Mouse (Mus musculus) brown adipose tissue, adult 24 weeks (tissue): ENCODE measurements around the gene Lipe. TPM values are rescaled to one million over a fixed set of nuclear protein-coding genes. Genes with fewer than 3 reads are reported as not detected.

Experiments used
- H3K27ac ChIP-seq: fragments of 200-500 bp; replicated peaks from 2 replicates; pipeline ENCODE4 v1.5.1; 2012; ENCODE audit warnings: low read depth, mild to moderate bottlenecking, low read length
- H3K4me1 ChIP-seq: fragments of 200-500 bp; 2 replicates; pipeline ENCODE4 v1.6.1; 2012; ENCODE audit warnings: low read length, mixed read lengths; ENCODE audit not compliant: control insufficient read depth, insufficient read depth, insufficient read length
- H3K4me3 ChIP-seq: fragments of 200-500 bp; 2 replicates; pipeline ENCODE4 v1.5.1; 2012; ENCODE audit warnings: low read depth, mild to moderate bottlenecking, low read length, moderate library complexity; ENCODE audit not compliant: insufficient read depth
- polyA plus RNA-seq: library from polyadenylated mRNA; stranded (reverse); fragments of >200 nt; gene quantifications from 2 replicates; pipeline ENCODE4 v1.2.4, GENCODE M21; 2012; ENCODE audit not compliant: missing spikeins, insufficient read depth, insufficient read length

Gene Lipe
- polyA plus RNA-seq, 1 experiment, result 1,189 TPM

DNA sequence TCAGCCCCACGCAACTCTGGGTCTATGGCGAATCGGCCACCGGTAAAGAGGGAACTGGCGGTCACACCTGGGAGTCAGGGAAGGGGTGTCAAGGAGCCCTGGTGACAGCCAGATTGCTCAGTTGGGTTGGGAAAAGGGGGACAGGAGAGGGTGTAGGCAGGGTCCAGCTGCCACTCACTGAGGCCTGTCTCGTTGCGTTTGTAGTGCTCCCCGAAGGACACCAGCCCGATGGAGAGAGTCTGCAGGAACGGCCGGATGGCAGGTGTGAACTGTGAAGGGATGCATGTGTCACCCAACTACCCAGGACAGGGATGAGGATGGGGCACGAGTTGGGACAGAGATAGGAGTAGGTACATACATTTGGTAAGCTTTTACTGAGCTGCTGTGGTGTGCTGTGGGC is 13.3 kb downstream of the Lipe start:
- peak overlapping the region; percentile 100 for H3K27ac ChIP-seq
- peaks cover 16% of the 10 kb centered on the region; the same call in 1 of the 2 replicates for H3K4me1 ChIP-seq
- H3K4me3 ChIP-seq, result peak overlapping the region; percentile 67

DNA sequence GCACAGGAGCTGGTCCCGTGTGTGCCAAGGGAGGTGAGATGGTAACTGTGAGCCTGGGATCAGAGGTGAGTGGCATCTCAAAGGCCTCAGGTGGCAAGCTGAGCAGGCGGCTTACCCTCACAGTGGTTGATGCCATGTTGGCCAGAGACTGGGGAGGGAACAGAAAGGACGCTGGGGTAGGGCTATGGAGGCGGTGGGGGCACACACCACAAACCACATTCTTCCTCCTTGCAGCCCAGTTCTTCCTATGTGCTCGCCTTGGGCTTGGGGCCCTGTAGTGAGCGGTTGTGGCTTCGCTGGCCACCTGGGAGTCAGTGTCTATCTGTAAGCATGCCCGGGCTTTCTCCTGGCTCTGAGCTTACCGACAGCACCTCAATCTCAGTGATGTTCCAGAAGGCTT is 13.7 kb downstream of the Lipe start:
- peak overlapping the region; percentile 100 for H3K27ac ChIP-seq
- peaks cover 16% of the 10 kb centered on the region; the same call in 1 of the 2 replicates for H3K4me1 ChIP-seq
- peak overlapping the region; percentile 67 for H3K4me3 ChIP-seq

DNA sequence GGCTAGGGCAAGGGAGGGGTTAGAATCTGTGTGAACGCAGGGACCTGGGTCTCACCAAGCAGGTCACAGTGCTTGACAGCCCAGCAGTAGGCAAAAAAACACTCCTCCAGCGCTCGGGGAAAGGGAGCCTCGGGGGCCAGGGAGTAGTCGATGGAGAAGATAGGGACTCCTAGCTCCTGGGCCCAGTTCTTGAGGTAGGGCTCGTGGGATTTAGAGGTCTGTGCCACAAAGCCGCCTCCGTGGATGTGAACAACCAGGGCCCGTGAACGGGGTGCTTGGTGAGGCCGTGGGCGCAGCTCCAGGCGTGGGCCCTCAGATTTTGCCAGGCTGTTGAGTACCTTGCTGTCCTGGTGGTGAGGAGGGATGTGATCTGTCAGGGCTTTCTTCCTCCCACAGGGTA is 14.2 kb downstream of the Lipe start:
- Histone ChIP-seq H3K27ac (peak overlapping the region; percentile 100), H3K4me3 (peak overlapping the region; percentile 67), H3K4me1 (peaks cover 16% of the 10 kb centered on the region; the same call in 1 of the 2 replicates)

DNA sequence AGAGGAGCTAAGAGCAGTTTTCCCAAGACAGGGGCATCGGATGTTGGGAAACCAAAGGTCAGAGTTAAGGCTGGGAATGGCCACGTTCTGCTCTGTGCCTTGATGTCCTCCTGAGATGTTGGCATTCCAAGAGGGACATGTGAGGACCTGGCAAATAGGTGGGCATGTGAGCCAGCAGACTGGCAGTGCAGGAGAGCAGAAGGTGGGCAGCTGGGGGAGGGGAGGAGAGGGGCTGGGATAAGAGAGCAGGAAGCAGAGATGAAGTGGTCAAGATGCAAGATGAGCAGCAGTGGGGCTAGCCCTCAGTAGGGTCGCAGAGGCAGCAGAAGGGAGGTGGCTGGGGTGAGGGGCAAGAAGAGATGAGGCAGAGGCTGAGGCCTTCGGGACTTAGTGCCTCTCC is 14.6 kb downstream of the Lipe start:
- peak overlapping the region; percentile 67 for H3K4me3 ChIP-seq
- H3K4me1 ChIP-seq, result peaks cover 16% of the 10 kb centered on the region; the same call in 1 of the 2 replicates
- H3K27ac ChIP-seq, result peak overlapping the region; percentile 100

DNA sequence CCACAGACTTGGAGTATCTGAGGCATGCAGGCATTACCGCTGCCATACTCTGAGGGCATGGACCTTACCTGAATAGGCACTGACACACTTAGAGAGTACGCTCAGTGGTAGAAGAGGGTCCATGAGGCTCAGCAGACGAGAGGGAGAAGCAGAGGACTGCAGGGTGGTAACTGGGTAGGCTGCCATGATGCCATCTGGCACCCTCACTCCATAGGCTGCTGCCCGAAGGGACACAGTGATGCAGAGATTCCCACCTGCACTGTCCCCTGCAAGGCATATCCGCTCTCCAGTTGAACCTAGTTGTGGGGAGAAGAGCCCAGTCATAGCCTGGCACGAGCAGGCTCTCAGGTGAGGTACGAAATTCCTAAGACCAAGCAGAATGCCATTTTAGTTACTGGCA is 15.1 kb downstream of the Lipe start:
- Histone ChIP-seq H3K27ac (peak overlapping the region; percentile 100), H3K4me3 (peak overlapping the region; percentile 67), H3K4me1 (peaks cover 16% of the 10 kb centered on the region; the same call in 1 of the 2 replicates)

DNA sequence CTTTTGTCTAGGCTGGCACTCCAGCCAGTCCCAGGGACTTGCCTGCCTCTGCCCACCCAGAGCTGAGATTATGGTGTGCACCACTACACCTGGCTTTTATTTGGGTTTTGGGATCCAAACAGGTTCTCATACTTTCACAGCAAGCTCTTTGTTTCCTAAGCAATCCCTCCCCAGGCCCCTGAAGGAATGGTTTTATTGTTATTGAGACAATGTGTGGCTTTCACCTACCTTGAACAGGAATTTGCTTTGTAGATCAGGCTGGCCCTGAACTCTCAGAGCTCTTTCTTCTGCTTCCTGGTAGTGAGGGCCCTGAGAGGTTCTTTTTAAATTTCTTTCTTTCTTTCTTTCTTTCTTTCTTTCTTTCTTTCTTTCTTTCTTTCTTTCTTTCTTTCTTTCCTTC is 16.0 kb downstream of the Lipe start:
- Histone ChIP-seq H3K4me1 (peaks cover 16% of the 10 kb centered on the region; the same call in 1 of the 2 replicates), H3K4me3 (no peak overlapping the region), H3K27ac (peak overlapping the region; percentile 36; the same call in 1 of the 2 replicates)

DNA sequence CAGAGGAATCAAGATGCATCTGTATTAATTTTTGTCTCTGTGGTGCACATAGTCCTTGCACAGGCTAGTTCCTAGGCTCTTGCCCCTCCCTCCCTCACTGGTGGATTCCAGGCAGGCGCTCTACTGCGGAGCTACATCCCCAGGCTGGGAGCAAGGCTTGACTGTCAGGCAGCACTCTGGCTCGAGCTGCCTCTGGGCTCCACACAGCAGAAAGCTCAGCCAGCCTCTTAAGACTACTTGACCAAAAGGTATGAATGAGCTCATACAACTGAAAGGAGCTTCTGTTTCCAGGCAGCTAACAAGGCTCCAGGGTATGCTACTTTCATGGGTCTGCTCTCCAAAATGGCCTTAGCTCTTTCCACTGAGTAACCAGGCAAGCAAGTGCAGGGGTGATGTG is 17.2 kb downstream of the Lipe start:
- no peak overlapping the region for H3K4me3 ChIP-seq
- no peak overlapping the region; the same call in 1 of the 2 replicates for H3K27ac ChIP-seq
- H3K4me1 ChIP-seq, result peaks cover 16% of the 10 kb centered on the region; the same call in 1 of the 2 replicates

DNA sequence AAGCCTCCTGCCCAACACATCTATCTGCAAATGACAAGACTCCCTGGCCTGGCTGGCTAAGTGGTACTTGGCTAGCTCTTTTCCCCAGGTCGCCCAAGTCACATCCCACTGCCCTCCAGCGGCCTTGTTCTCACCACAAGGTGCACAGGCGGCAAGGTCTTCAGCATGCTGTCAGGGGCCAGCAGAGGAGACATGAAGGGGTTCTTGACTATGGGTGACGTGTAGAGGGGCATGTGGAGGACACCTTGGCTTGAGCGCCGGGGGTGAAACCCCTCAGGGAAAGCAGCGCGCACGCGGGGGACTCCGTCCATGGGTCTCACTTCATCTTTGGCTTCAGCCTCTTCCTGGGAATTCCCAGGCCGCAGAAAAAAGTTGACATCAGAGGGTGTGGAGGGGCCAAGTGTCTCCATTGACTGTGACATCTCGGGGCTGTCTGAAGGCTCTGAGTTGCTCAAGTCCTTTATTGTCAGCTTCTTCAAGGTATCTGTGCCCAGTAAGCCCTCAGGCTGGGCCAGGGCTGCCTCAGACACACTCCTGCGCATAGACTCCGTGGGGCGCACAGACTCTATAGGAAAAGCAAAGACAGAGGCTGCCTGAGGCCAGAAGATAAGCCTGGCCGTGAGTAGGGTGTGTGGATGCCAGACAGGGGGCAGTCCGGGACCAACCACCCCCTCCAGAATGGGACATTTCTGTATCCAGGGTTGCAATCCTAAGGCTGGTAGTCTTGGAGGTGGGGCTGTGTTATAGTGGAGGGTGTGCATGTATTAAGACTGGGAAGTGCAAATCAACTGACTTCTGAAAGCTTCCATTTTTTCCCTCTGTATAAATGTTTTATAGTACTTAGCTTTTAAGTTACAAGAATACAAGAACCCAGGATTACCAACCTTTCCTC is 17.9 kb downstream of the Lipe start:
- Histone ChIP-seq H3K27ac (peak overlapping the region; percentile 29; the same call in 1 of the 2 replicates), H3K4me3 (peak overlapping the region; percentile 8; the same call in 1 of the 2 replicates), H3K4me1 (peaks cover 15% of the 10 kb centered on the region; the same call in 1 of the 2 replicates)

DNA sequence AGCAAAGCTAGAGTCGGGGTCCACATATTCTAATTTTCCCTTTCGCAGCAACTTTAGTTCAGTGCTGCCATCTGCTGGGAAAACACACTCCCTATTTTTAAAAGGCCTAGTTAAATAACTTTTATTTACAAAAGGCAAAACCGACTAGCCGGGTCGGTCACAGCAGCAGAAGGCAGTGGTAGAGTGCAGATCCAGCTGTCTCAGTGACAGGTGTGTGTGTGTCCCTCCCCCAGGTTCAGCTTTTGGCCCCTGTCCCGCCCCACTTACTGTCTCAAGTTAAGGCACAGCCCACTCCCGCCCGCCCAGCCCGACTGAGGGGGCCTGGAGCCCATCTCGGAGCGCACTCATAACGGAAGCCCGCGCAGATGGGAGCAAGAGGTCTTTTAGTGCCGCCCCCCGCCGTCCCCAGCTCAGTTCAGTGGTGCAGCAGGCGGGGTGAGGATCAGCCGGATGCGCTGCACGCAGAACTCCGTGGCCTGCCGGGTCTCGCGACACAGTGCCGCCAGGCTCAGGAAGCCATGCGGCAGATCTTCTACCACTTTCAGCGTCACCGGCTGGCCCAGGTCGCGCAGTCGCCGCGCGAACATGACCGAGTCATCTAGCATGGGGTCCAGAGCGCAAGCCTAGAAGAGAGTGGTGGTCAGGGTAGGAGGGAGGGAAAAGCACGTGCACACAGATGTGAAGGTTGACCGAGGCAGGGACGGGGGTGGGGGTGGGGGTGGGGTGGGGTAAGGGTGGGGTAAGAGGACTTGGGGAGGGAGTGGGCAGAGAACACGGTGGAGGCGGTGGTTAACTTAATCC is 18.8 kb downstream of the Lipe start:
- H3K27ac ChIP-seq, result 0 out of 2 replicates have a peak overlapping the region, but pooled peaks have one; percentile 2

DNA sequence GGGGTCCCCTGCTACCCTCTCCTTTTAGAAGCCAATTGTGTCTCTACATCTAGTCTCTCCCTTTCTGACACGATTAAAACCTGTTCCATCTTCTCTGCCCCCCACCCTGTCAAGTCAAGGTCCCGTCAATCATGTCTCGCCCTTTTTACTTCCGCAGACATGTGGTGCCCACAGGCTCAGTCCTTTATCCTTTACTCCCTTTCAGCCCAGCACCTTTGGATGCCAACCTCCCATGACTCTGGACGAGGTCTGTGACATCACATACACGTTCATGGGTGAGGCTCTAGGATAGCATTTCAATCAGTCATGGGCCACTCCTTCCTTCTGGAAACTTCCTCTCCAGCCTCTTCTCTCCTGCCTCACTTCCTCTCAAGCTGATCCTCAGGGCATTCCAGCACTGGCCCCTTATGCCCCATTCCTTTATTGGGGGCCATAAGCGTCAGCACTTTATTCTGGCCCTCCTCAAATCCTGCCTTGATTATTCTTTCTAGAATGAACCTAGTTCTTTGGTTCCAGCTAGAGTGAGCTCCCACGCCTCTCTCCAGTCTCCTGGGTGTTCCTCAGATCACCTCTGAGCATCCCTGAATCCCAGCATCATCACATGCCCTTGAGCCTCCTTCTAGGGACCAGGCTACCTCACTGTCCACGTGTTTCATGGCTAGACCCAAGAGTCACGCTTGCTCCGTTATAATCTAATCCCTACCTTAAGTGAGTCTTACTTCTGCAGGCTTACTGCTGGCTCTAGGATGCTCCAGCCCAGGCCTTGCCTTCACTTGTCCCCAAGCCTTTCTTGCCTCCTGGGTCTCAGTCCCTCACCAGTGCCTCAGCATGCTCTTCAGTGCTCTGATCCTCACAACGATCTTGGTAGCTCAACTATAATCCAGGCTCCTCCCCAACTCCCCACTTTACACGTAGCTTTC is 20.1 kb downstream of the Lipe start:
- peak overlapping the region; percentile 6; the same call in 1 of the 2 replicates for H3K27ac ChIP-seq
- H3K4me3 ChIP-seq, result no peak overlapping the region
- peaks cover 8% of the 10 kb centered on the region; the same call in 1 of the 2 replicates for H3K4me1 ChIP-seq

More for the DNA sequence above, 18.8 kb downstream of the Lipe start:
- peaks cover 14% of the 10 kb centered on the region; the same call in 1 of the 2 replicates for H3K4me1 ChIP-seq
- H3K4me3 ChIP-seq, result peak overlapping the region; percentile 34; the same call in 1 of the 2 replicates

DNA sequence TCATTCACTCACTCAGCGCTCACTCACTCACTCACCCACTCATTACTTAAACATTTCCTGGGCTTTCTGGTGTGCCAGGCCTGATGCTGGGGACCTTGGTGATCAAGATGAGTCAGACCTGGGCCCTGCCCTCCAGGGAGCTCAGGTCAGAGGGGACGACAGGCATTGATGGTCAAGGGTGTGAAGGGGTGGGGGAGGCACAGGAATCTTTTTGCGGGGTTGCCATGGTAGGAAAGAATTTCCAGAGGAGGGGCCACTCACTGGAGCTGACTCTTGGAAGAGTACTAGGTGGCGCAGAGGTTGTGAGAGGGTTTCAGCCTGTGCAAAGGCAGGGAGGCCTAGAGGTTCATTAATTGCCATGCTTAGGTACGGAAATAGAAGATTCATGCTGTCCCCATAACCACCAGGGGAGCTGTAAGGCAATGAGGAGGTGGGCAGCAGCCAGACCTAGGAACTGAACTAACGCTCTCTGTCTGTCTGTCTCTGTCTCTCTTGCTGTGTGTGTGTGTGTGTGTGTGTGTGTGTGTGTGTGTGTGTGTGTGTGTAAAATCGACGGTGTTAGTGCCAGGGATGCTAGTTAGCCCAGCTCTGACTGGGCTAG is 21.3 kb downstream of the Lipe start:
- Histone ChIP-seq H3K4me1 (0 out of 2 replicates have a peak, but pooled peaks cover 2% of the 10 kb centered on the region), H3K27ac (no peak overlapping the region), H3K4me3 (0 out of 2 replicates have a peak overlapping the region, but pooled peaks have one; percentile 38)

DNA sequence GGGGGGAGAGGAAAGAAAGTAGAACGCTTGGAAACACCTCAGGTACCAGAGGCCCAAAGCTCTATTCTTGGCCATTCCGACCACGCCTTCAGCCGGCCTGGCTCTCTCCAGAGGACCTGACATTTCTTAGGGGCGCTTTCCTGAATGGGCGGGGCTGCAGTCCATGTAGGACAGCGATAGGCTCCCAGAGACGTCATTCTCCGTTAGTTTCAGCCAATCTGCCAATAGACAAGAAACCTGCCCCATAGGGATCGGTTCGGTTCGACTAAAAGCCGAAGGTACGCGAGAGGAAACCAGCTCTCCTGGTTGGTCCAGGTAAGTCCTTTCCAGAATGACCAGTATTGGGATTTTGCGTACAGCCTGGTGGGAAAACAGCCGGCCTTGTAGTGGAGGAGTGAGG is 22.0 kb downstream of the Lipe start:
- Histone ChIP-seq H3K4me1 (0 out of 2 replicates have a peak, but pooled peaks cover 2% of the 10 kb centered on the region), H3K4me3 (peak overlapping the region; percentile 38), H3K27ac (no peak overlapping the region)

DNA sequence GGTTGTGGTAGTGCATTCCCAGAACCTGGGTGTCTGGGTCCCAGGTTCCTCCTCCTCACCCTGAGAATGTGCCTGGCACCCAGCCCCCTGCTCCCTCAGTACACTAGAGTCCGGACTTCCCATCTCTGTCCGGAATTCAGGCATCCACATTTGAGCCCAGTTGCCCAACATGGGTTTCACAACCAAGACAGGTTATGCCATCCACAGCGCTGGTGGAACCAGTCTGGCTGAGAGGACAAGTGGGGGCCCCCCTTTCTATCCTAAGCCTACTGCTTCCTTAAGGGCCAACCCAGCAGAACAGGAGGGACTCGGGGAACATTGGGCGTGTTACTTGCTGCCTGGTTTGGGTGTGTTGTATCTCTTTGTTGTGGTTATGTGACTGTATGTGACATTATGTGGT is 26.1 kb downstream of the Lipe start:
- no peak overlapping the region for H3K27ac ChIP-seq
- no peaks in the 10 kb centered on the region for H3K4me1 ChIP-seq
- no peak overlapping the region for H3K4me3 ChIP-seq
